Mouse (Mus musculus) kidney, adult 2 months (tissue): Measurements from ENCODE around the gene Gimap3.

Experiments
- CTCF ChIP-seq: fragments of 200-500 bp; conservative IDR thresholded peaks from 2 replicates; pipeline ENCODE4 v1.5.1; 2011; ENCODE audit warnings: low read depth, mild to moderate bottlenecking, control low read depth, low read length, moderate library complexity, mixed read lengths; ENCODE audit not compliant: insufficient read depth, insufficient read length
- POLR2A ChIP-seq: fragments of 200-500 bp; IDR thresholded peaks from one replicate; pipeline ENCODE4 v1.6.1; 2011; ENCODE audit warnings: low read depth, low read length, control low read depth

- TF ChIP-seq CTCF, result no peak
- no peak for TF ChIP-seq POLR2A
Observed at GRCm38 (mm10) chr6:48745490-48745889, 25.2 kb downstream of the Gimap3 start.
